8 mouse cellular contexts compared by ENCODE assay signal in genomic region chr5:136186723-136187122, GRCm38 (mm10). TPM values are rescaled to one million over a fixed set of nuclear protein-coding genes. Genes with fewer than 3 reads are reported as not detected.
DNase-seq lines count a peak whose midpoint lies in the region; ATAC-seq and TF ChIP-seq lines count a peak whose summit lies in the region.

No protein-coding gene starts in this region.

- no peak overlapping the region for H3K4me3 ChIP-seq in layer of hippocampus, adult 2 months
- H3K4me3 ChIP-seq in G1E (ENCODE audit: low read depth, low read length): no peak overlapping the region
- no peak overlapping the region for H3K4me3 ChIP-seq in cortical plate, adult 2 months (ENCODE audit: insufficient read depth, low read length)

- peak; percentile 96 for TF ChIP-seq CTCF in layer of hippocampus, adult 2 months (conservative IDR thresholded peaks at IDR 0.05)
- TF ChIP-seq CTCF in G1E (IDR thresholded peaks at IDR 0.05; ENCODE audit: low read depth, low read length): peak; percentile 64
- TF ChIP-seq CTCF in cortical plate, adult 2 months (IDR thresholded peaks at IDR 0.05; ENCODE audit: extremely low read depth, insufficient read depth, low read length): peak; percentile 86

- TF ChIP-seq POLR2A in cortical plate, adult 2 months (IDR thresholded peaks at IDR 0.05; ENCODE audit: extremely low read depth, insufficient read depth, low read length): no peak

- no peak overlapping the region for H3K27ac ChIP-seq in layer of hippocampus, adult 2 months
- no peak overlapping the region for H3K27ac ChIP-seq in cortical plate, adult 2 months (ENCODE audit: insufficient read depth, low read length)

- ATAC-seq in G1E (ENCODE audit: extremely low read depth, insufficient number of reproducible peaks, low FRiP score, poor library complexity, severe bottlenecking): no peak
- peak; percentile 71 to 76 for ATAC-seq in hematopoietic stem cell, adult 5-6 weeks (replicated peaks in 1 of 2; ENCODE audit: insufficient read depth in 1 of 2, low FRiP score in 2 of 2, low TSS enrichment in 1 of 2, low read depth in 1 of 2, poor library complexity in 2 of 2, severe bottlenecking in 2 of 2)

- H3K27me3 ChIP-seq in G1E (ENCODE audit: insufficient read depth, low read length): no peaks in the 10 kb centered on the region

- H3K4me1 ChIP-seq in G1E (ENCODE audit: insufficient read depth, low read depth, low read length): peaks cover 47% of the 10 kb centered on the region
- H3K4me1 ChIP-seq in cortical plate, adult 2 months (ENCODE audit: control insufficient read depth, insufficient read depth, low read length): peaks cover 6% of the 10 kb centered on the region

- peaks cover 93% of the 10 kb centered on the region for H3K36me3 ChIP-seq in G1E (replicated peaks)

- H3K9me3 ChIP-seq in G1E (replicated peaks): no peaks in the 10 kb centered on the region

- DNase-seq in layer of hippocampus, adult 2 months (ENCODE audit: low spot score in 2 of 2): peak in 1 of 2 experiments; percentile 67
- no peak for DNase-seq in layer of hippocampus, adult 9-11 months
- DNase-seq in G1E (ENCODE audit: low spot score): no peak
- DNase-seq in lung, adult 18-20 months: peak; percentile 61 to 67
- peak; percentile 38 for DNase-seq in retina, postnatal 7 days (ENCODE audit: low read depth, low spot score)
- DNase-seq in c-Kit-positive CD71-positive TER-119-positive erythroid progenitor cells, embryonic 14.5 days (ENCODE audit: low spot score): no peak

RNA-seq across cellular contexts. Expression of gene Prkrip1, which starts 12.0 kb away (rescaled TPM):
- 10 to 100 TPM; 31.8 to 35.6 TPM for total RNA-seq in layer of hippocampus, adult 2 months (2021)
- 12.8 and 13.1 TPM in 2 replicates for total RNA-seq in G1E (2014; fragmentation: Nextera tagmentation)
- 47.5 and 55.5 TPM in 2 replicates for total RNA-seq in G1E (2017)
- 52.3 and 64.5 TPM in 2 replicates for polyA plus RNA-seq in G1E (2012)
- polyA plus RNA-seq in cortical plate, adult 2 months (2012; rRNA removed): 35.0 and 36.0 TPM in 2 replicates
- 42.5 and 55.0 TPM in 2 replicates for total RNA-seq in hematopoietic stem cell, adult 5-6 weeks (2017)

RNA-seq across cellular contexts. Expression of gene Orai2, which starts 16.2 kb away (rescaled TPM):
- 100 to 1,000 TPM; 148 to 150 TPM for total RNA-seq in layer of hippocampus, adult 2 months (2021)
- total RNA-seq in G1E (2014; fragmentation: Nextera tagmentation) (53.1 and 56.3 TPM in 2 replicates), G1E (2017) (43.4 and 43.8 TPM in 2 replicates)
- 50.2 and 53.8 TPM in 2 replicates for polyA plus RNA-seq in G1E (2012)
- polyA plus RNA-seq in cortical plate, adult 2 months (2012; rRNA removed): 54.6 and 73.6 TPM in 2 replicates
- 25.8 and 26.5 TPM in 2 replicates for total RNA-seq in hematopoietic stem cell, adult 5-6 weeks (2017)

RNA-seq across cellular contexts. Expression of gene Alkbh4, which starts 50.8 kb away (rescaled TPM):
- 10 to 100 TPM; 10.1 to 11.6 TPM for total RNA-seq in layer of hippocampus, adult 2 months (2021)
- total RNA-seq in G1E (2014; fragmentation: Nextera tagmentation) (21.9 and 24.5 TPM in 2 replicates), G1E (2017) (12.4 and 16.4 TPM in 2 replicates)
- 36.8 and 38.6 TPM in 2 replicates for polyA plus RNA-seq in G1E (2012)
- polyA plus RNA-seq in cortical plate, adult 2 months (2012; rRNA removed): 10.4 and 11.3 TPM in 2 replicates
- total RNA-seq in hematopoietic stem cell, adult 5-6 weeks (2017): 6.6 and 12.6 TPM in 2 replicates

RNA-seq across cellular contexts. Expression of gene Lrwd1, which starts 50.8 kb away (rescaled TPM):
- 10 to 100 TPM; 15.7 to 16.9 TPM for total RNA-seq in layer of hippocampus, adult 2 months (2021)
- 16.6 and 16.9 TPM in 2 replicates for total RNA-seq in G1E (2014; fragmentation: Nextera tagmentation)
- total RNA-seq in G1E (2017): 43.3 and 51.8 TPM in 2 replicates
- 92.6 and 112 TPM in 2 replicates for polyA plus RNA-seq in G1E (2012)
- 18.2 and 19.8 TPM in 2 replicates for polyA plus RNA-seq in cortical plate, adult 2 months (2012; rRNA removed)
- total RNA-seq in hematopoietic stem cell, adult 5-6 weeks (2017): 26.8 and 40.3 TPM in 2 replicates

RNA-seq across cellular contexts. Expression of gene Sh2b2, which starts 59.6 kb away (rescaled TPM):
- total RNA-seq in layer of hippocampus, adult 2 months (2021): 1 to 10 TPM; 4.5 to 4.6 TPM
- total RNA-seq in G1E (2014; fragmentation: Nextera tagmentation) (not detected in 2 replicates), G1E (2017) (0.27 TPM in 1 of 2 replicates, not detected in the other)
- polyA plus RNA-seq in G1E (2012): not detected in 2 replicates
- 8.4 and 9.2 TPM in 2 replicates for polyA plus RNA-seq in cortical plate, adult 2 months (2012; rRNA removed)
- 3.6 and 7.4 TPM in 2 replicates for total RNA-seq in hematopoietic stem cell, adult 5-6 weeks (2017)

Comparison
In these comparisons a context has a peak if more than half of its experiments do, and no peak if none do; other contexts are left out.
1. DNase-seq: peak in lung, adult 18-20 months (2 of 2) and retina, postnatal 7 days (single experiment); none in layer of hippocampus, adult 9-11 months (single experiment), G1E (single experiment) and c-Kit-positive CD71-positive TER-119-positive erythroid progenitor cells, embryonic 14.5 days (single experiment).
2. Peak in every context shown above with its lines, with median percentiles within 50 percentile points of each other: CTCF ChIP-seq.